Mouse (Mus musculus) testis, postnatal 14 days (tissue): ENCODE results near the gene Pex6.
A peak's percentile ranks its signal among the peaks of the same experiment; 100 is the strongest.
"Not testable (repeated sequence)": the region's sequence is repeated elsewhere in the genome, so short reads cannot be mapped to it uniquely, and the experiment has no call there.

Source experiments
- DNase-seq: peaks from one replicate; pipeline ENCODE4 v3.0.0; 2021; ENCODE audit warnings: low spot score

Gene Pex6

DNA sequence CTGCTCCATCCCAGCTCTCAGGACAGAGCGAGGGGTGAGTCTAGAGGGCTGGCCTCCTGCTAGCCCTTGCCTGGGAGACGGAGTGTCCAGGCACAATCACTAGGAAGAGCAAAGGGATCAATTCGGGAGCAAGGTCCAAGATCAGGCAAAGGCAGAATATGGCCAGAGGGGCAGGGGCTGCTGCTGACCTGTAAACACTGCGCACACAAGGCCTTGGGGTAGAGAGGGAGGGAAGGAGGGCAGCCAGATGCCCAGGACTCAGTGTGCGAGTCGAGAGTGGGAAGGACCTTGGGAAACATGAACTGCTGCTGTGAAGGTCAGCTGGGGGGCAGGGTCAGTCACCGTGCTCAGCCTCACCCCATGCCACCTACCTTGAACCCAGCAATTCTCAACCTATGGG lies 24.0 kb downstream of the Pex6 start:
- DNase-seq, result no peak

DNA sequence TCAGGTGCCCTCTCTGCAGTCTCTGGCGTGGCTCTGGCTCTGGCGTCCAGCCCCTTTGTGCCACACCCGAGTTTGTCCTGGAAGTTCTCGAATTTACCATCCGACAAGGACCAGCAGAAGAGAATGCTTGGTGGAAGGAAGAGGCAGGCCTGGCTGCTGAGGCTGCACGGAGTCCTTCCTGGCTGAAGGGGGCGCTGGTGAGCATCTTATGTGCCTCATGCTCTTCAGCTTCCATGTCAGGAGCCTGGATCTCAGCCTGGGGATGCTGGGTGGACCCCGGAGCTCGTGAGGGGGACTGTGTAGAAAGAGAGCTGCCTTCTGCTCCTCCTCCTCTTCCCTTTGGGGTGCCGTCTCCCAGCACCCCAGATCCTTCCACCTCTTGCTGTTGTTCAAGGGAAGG lies 24.9 kb downstream of the Pex6 start:
- DNase-seq, result no peak

DNA sequence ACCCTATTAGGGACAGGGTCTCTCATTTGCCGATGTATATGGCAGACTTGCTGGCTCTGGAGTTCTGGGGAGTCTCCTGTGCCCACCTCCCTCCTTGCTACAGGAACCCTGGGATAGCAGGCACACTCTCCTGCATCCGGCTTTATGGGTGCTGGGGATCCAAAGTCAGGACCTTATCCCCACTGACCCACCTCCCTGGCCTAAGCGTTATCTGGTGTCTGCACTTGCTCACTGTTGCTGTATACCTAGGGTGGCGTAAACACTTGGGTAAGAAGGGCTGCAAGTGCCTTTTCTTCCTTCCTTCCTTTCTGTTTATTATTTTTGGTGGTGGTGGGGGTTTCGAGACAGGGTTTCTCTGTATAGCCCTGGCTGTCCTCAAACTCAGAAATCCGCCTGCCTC lies 30.0 kb downstream of the Pex6 start:
- DNase-seq, result no peak

DNA sequence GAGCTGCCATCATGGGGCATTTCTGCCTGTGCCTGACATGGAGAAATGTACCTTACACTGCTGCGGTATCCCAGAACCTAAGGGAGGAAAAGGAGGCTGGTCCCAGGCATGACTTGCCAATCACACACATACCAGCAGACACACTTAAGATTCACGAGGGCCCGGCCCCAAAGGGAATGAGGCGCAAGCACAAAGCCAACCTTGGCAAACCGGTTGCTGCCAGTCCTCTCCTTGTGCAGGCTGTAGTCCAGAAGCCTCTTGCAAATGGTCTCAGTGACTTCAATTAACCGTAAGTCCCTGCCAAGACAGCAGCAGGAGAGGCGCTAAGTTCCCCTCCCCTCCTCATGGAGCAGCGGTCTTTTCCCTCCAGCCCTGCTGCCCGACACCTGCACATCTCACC lies 31.7 kb downstream of the Pex6 start:
- DNase-seq, result no peak

DNA sequence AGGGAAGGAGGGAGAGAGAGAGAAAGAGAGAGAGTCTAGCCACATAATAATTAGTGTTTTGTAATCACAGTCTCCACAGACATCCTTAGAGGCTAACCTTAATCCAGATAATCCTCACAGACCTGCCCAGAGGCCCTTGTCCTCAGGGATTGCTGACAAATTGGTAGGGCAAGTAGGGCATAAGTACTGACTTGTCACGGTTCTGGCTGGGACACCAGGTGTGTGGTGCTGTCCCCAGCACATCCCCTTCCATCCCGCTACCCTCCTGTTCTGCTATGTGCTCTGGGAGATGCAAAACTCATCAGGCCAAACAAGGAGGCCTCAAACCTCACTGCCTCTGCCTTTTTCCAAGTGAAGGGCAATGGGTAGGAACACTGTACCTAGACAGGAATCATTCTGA lies 34.2 kb downstream of the Pex6 start:
- no peak for DNase-seq

DNA sequence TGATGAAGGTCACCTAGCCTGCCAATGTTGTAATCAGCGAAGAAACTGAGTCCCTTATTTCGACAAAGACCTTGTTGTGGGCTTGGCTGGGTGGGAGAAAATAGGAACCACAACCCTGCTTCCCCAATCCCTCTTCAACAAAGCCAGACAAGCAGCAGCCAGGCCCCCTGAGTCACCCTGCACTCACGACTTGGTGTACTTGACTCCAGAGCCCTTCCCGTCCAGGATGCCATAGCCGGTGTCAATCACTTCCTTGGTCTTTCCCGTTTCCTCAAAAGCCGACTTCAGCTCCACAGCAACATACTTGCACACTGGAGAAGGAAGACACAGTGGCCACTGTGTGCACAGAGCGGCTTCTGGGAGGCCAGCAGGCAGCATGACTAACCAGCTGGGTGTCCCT lies 36.0 kb downstream of the Pex6 start:
- no peak for DNase-seq

DNA sequence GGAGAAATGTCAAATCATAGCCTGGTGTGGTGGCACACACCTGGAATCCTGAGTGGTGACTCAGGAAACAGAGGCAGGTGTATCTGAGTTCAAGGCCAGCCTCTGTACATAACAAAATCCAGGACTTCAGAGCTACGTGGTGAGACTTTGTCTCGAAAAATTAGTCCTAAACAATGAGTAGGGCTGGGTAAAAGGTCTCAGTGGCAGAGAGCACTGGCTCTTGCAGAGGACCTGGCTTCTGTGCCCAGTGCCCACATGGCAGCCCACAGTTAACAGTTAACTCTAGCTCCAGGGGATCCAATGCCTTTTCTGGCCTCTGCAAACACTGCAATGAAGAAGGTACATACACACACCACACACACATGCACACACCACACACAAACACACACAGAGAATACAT lies 36.5 kb downstream of the Pex6 start:
- DNase-seq, result no peak

DNA sequence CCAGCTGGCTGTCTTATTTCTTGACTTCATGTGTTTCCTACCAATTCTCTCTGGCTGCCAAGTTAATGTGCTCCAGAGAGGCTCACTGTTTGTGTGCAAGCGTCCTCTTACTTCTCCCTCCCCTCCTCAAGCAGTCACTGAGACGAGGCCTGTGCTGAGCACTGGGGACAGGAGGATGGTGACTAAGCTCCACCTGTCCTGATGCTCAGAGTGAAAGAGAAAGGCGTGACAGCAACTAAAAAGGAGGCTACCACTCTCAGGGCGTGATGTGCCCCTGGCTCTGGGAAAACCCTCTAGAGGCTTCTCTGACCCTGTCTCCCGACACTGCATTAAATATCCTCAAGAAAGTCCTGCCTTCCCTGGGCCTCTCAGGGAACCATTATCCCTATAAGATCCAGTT lies 38.0 kb downstream of the Pex6 start:
- no peak for DNase-seq

DNA sequence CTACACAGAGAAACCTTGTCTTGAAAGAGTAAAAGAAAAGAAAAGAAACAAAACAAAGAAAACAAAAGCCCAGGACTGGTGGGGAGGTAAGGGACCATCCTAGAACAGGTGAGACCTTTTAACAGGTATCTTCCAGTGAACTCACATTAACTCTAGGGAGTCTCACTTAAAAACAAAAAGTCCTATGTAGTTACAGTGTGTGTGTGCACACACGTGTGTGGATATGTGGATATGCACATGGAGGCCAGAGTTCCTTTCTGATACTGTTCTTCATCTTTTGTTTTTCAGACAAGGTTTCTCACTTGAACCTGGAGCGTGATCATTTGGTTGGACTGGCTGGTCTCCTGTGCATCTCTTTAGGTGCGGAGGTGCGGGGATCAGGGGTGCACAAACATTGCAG lies 39.3 kb downstream of the Pex6 start:
- no peak for DNase-seq

DNA sequence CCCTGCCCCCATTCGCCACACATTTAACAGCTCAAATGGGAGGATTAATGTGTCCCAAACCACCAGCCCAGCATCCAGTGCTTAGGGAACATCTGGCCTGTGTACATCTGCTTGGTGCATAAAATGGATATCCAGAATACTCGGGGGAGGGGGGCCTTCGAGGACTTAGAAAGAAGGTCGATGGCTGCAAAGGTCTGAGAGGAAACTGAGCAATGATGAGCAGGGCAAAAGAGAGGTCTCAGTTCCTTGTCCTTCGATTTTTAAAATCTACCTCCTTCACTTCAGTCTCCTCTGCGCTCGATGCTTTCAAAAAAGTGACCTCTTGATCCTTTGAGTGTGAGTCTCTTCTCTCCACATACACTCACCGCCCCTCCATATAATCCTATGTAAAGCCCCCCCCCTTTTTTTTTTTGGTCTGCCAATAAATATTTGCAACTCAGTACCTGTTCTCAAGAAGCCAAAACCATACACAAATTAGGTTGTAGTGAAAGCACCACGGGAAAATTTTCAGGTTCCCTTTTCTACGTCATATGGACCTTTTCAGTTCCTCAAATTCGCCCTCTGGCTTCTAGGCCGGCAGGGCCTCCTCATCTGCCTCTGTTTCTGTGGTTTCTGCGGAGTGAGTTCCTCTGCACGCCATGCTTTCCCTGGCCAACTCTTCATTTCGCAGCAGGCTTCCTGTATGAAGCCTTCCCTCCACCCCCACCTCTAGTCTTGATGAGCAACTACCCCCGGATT lies 40.0 kb downstream of the Pex6 start:
- no peak for DNase-seq

DNA sequence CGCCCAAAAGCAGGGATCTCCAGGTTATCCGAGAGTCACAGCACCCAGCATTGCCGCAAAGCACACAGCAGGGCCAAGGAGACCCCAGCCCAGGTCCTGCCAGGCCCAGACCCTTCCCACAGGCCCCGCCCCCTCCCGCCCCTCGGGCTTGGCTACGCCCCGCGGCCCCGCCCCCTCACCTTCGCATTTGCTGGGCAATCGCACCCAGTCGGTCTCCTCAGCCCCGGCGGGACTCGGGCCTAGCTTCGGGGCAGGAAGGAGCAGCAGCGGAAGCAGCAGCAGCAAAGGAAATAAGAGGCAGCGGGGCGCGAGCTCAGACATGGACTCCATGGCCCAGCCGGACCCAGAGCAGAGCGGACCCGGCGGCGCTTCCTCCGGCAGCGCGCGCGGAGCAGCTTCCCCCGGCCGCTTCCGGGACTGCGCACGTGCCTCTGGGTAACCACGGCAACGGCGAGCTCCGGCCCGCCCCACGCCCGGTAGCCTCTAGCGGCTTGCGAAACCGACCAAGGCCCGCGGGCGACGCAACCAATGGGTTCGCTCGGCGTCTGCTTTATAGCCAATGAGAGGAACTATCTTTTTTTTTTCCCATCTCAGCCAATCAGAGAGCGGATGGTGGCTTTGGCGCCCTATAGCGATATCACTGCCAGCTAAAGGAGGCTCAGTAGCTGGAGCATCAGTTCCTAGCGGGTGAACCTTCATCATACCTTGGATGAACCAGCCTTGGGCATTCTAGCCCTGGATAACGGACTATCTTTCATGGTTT lies 40.7 kb downstream of the Pex6 start, which contains the start of gene Cnpy3:
Gene Cnpy3 (minus strand): TSS at position 421 of the 763 bp plus-strand sequence.
- DNase-seq, result peak; percentile 99

DNA sequence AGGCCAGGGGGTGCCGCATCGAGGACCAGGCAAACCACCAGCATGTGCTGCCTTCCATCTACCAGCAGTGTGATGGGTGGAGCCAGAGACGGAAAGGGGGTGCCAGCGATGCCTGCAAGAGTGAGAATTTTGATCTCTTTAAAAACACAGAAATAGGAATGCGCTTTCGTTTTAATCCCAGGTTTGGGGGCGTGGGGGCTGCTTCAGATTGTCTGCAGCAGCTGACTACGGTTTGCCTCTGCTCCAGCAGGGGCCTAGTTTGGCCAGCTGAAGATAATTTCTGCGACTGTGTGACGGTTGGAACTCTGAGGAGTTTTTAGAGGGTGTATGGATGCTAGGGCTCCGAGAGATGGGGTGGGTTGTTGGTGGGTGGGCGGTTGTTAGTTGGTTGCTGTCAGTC lies 47.5 kb downstream of the Pex6 start:
- no peak for DNase-seq

DNA sequence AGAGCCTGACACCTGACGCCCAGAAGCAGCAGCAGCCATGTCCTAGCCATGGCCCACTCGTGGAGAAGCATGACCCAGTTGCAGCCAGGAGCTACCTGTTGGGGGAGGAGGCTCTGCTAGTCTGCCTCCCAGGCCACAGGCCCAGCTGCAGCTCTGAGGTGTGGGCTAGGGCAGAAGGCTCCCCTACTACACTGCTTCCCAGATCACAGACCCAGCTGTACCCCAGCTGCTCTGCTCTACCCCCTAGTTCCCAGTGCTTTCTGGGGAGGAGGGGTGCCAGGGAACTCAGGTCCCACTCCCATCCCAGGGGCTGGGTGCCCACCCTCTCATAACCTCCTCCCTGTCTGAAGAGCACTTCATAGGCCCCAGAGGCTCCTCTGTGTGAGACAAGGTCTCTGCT lies 52.3 kb downstream of the Pex6 start, which contains the start of gene Ptcra:
Gene Ptcra (minus strand): TSS at position 169 of the 400 bp plus-strand sequence.
- DNase-seq, result no peak

DNA sequence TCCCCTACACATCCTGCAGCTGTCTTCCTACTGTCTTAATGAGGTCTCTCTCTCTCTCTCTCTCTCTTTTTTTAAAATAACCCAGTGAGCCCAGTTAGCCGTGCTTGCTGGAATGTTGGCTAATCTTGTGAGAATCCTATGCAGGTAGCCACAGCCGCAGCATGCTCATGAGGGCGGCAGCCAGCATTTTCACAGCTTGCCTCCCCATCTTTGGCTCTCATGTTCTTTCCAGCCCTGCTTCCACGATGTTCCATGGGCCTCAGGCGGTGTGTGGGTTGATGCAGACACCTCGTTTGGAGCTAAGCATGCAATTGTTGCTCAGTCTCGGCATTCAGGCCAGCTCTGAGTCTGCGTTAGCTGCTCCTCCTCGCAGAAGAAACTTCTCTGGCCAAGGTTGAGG lies 53.7 kb downstream of the Pex6 start:
- DNase-seq, result not testable (repeated sequence)

DNA sequence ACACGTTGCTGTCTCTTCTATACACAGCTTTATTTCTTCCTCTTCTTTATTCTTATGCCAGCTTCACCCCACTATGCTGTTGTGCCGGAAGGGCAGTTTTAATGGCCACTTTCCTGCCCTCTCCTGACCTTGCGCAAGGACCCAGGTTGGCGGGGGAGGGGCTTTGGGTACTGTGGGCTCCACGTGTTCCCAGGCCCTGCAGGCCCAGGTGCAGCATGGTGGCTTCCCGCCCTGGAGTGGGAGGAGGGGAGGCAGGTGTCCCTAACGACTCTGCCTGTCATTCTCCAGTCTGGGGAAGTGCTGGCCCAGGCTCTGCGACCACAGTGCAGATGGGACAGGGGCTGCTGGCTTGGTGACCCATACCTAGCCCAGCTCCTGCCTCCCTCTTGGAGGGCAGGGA lies 56.6 kb downstream of the Pex6 start:
- no peak for DNase-seq

DNA sequence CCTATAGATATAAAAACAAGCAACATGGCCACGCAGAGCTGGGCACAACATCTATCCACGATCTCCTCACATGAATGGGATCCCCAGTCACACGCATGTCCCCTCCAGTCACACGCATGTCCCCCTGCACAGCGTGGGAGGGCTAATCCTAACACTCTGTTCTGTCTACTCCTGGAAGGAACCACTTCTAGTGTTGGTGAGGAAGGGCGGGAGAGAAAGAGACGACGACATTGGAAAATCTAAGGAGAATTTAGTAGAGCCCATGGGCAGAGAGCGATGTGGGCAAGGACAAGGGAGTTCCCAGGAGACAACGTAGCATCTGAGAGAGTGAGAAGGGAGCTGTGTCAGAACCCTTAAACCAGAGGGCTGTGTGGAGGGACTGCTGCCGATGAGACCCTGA lies 59.3 kb downstream of the Pex6 start:
- DNase-seq, result no peak

DNA sequence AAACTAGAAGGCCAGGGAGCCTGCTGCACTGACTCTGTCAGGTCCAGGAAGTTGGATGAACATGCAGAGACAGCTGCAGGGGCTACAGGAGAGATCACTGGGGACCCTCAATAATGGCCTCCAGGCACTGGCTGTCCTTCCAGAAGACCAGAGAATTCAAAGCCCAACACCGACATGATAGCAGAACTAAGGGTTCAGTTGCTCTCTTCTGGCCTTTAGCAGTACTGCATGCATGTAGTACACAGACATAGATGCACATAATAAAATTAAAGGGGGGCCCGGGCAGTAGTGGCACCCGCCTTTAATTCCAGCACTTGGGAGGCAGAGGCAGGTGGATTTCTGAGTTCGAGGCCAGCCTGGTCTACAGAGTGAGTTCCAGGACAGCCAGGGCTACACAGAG lies 59.8 kb downstream of the Pex6 start:
- no peak for DNase-seq

DNA sequence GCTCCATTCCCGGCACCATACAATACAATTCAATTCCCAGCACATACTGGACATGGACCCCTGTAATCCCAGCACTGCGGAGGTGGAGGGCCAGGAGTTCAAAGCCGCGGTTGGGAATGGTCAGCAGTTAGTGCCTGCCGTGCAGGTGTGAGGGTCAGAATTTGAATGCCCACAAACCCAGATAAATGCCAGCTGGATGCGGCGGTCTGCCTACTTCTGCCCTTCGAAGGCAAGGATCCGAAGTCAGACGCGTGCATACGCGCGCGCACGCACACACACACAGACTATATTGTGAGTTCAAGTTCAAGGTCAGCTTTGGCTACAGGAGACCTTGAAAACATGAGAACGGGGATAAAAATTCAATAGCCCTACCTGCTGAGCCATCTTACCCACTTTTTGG lies 60.4 kb downstream of the Pex6 start:
- no peak for DNase-seq

DNA sequence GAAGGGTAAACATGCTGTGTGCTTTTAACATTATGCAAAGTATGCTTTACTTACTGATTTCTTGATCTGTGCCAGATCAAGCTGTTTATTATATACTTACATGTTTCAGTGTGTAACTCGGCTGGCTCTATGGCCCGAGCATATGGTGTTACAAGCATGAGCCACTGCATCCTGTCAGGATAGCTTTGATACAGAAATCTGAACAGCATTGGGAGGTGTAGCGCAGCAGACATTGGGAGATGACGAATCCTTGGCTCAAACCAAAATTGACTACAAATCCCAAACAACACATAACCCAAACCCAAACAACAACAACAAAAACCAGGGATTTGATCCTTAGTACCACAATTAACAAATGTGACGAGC lies 60.8 kb downstream of the Pex6 start:
- no peak for DNase-seq

DNA sequence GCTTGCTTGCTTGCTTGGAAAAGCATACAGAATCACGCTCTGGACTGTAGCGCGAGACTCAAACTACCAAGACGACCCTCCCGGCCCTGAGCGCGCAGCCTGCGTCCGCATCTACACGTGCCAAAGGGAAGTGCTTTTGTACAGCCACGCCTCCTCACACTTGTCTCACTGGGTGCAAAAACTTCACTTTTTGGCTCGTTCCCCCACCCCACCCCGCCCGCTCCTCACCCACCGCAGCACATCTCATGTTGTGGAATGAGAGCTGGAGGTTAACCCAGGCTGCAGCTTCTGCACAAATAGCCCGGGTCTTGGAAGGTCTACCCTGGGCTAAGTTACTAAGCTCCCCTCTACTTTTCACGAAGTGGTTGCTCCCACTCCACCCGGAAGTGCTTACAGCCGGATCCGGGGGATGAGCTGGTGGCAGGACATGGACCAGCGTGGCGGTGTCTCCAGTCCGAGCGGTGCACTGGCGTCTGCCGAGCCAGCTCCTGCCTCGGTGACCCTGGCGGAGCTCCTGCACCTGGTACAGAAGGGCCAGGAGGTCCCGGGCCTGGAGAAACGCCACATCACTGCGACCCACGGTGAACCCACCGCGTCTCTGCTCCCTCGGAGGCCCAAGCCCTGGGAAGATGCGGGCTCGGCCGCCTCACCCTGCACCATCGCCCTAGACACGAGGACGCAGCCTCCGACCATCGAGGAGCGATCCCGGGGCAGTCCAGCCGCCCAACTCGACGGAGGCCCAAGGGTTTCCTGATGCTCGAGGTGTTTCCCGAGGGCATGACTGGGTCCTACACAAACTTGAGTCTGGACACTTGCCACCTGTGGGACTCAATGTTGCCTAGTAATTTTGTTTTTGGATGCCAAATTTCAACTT lies 61.4 kb downstream of the Pex6 start, which contains the start of gene 2310039H08Rik:
Gene 2310039H08Rik (plus strand): TSS at position 232 of the 874 bp plus-strand sequence.
- peak; percentile 85 for DNase-seq

DNA sequence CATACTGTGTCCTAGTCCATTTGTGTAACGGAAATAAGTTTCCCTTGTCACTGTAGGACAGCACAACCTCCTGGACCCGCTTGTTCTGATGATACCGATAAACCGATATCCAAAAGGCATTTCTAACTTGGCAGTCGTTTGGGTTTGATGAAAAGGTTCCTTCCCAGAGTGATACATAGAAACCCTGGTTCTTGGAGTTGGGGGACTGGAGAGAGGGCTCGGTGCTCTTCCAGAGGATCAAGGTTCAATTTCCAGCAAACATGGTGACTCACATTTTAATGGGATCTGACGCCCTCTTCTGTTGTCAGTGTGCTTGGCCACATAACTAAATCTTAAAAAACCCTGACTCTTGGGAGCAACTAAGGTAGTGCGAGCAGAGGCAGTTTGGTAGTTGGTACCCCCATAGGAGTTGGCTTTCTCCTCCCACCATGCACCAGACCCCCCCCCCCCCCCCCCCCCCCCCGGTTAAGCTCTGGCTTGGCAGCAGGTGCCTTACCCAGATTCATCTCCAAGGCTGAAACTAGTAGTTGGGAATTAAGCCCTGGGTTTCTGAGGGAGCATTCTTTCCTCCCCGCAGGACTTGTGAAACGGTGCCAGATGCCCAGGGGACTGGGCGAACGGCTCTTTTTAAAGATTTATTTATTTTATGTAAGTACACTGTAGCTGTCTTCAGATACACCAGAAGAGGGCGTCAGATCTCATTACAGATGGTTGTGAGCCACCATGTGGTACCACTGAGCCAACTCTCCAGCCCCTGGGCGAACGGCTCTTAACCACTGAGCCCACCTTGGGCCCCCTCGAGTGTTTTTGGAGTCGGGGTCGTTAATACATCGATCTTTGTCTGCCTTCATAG lies 62.2 kb downstream of the Pex6 start:
- no peak for DNase-seq

DNA sequence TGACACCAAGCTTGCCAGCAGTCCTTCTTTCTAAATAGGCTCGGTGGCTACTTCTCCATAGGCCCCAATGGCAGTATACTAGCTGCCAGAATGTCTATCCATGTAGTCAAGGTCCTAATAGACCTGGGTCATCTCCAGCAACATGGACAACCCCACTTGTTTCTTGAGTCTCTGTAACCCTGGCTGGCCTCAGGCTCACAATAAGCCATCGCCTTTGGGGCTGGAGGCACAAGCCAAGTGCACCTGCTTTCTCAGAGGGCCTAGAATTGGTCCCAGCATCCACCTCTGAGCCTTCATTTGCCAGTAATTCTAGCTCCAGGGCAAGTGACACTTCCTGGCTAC lies 62.8 kb downstream of the Pex6 start:
- no peak for DNase-seq
